In the genomic region with DNA sequence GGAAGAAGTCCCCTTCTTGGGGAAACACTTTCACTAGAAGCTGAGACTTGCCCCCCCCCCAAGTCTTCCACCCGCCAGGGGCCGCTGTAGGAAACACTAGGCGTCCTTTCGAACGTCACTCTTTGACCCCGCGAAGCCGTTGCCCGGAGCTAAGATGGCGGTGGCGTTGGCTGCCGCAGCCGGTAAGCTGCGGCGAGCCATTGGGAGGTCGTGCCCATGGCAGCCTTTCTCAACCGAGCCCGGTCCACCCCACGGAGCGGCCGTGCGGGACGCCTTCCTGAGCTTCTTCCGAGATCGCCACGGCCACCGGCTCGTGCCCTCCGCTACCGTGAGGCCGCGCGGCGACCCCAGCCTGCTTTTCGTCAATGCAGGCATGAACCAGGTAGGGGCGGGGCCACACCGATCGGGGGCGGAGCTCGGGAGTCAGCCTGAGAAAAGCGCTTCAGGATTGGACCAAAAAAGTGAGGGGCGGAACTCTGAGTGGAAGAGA, we compare ENCODE assay signal across 8 mouse cellular contexts. TPM values are rescaled to one million over a fixed set of nuclear protein-coding genes. Genes with fewer than 3 reads are reported as not detected.
DNase-seq lines count a peak whose midpoint lies in the region; ATAC-seq lines count a peak whose summit lies in the region.

A gene (plus strand): TSS at position 142 of the 490 bp plus-strand sequence.

- peak; percentile 97 for DNase-seq in MN1 (ENCODE audit: low spot score)
- DNase-seq in cerebellum, adult 9-10 months, result peak; percentile 94
- peak; percentile 97 for DNase-seq in hindbrain, embryonic 11.5 days (ENCODE audit: low spot score)
- DNase-seq in layer of hippocampus, postnatal 10 days (ENCODE audit: low spot score in 2 of 2), result peak; percentile 96
- peak; percentile 97 for DNase-seq in lung, postnatal 10 days
- peak; percentile 91 for DNase-seq in ovary, postnatal 36 days (ENCODE audit: low spot score)
- peak; percentile 97 for DNase-seq in thymus, postnatal 25 days

- H3K36me3 ChIP-seq in hindbrain, embryonic 11.5 days (ENCODE audit: control insufficient read depth, insufficient read depth, low read length), result no peaks in the 10 kb centered on the region

- no peaks in the 10 kb centered on the region for H3K27me3 ChIP-seq in hindbrain, embryonic 11.5 days (ENCODE audit: control insufficient read depth, insufficient read depth, low read length)

- H3K9ac ChIP-seq in hindbrain, embryonic 11.5 days (ENCODE audit: low read depth, low read length), result peak within 1 kb of the TSS; percentile 72

- peak; percentile 86 for ATAC-seq in frontal cortex, adult (ENCODE audit: low TSS enrichment)
- ATAC-seq in hindbrain, embryonic 11.5 days (ENCODE audit: low FRiP score), result peak; percentile 95

- no peaks in the 10 kb centered on the region; the same call in 1 of the 2 replicates for H3K4me1 ChIP-seq in hindbrain, embryonic 11.5 days (replicated peaks; ENCODE audit: control insufficient read depth, insufficient read depth, low read length)

- H3K9me3 ChIP-seq in hindbrain, embryonic 11.5 days (ENCODE audit: control insufficient read depth, low read length), result no peaks in the 10 kb centered on the region

- H3K27ac ChIP-seq in hindbrain, embryonic 11.5 days (ENCODE audit: low read depth, low read length), result peak within 1 kb of the TSS; percentile 74

- WGBS in hindbrain, embryonic 11.5 days, result under 1% methylated on average over 42 of the region's 42 CpGs

- peak within 1 kb of the TSS; percentile 6; the same call in 1 of the 2 replicates for H3K4me2 ChIP-seq in hindbrain, embryonic 11.5 days (replicated peaks; ENCODE audit: low read depth, low read length)

- peak within 1 kb of the TSS; percentile 69 for H3K4me3 ChIP-seq in hindbrain, embryonic 11.5 days (ENCODE audit: low read depth, low read length)

RNA-seq across cellular contexts. Expression of the gene that starts here (rescaled TPM):
- polyA plus RNA-seq in hindbrain, embryonic 11.5 days (2014; fragmentation: Nextera tagmentation; extraction: Ambion mirVana), result 13.0 and 14.5 TPM in 2 replicates
- 10 to 100 TPM; 19.5 to 22.6 TPM for total RNA-seq in layer of hippocampus, postnatal 10 days (2021)

Comparison
In these comparisons a context has a peak if more than half of its experiments do, and no peak if none do; other contexts are left out.
1. Peak in every context shown above with its lines: DNase-seq, ATAC-seq, H3K4me3 ChIP-seq and H3K27ac ChIP-seq.